Mouse (Mus musculus) liver, embryonic 15.5 days (tissue): Measurements from ENCODE around the gene BC025920. TPM values are rescaled to one million over a fixed set of nuclear protein-coding genes. Genes with fewer than 3 reads are reported as not detected.
A peak's percentile ranks its signal among the peaks of the same experiment; 100 is the strongest.

Experiments
- ATAC-seq: fragments of 200-750 bp; cut with Nextera tagmentation; 2 replicates; pipeline ENCODE4 v1.8.0; 2017; ENCODE audit warnings: moderate number of reproducible peaks, mild to moderate bottlenecking, moderate library complexity; ENCODE audit not compliant: insufficient read depth
- H3K27ac ChIP-seq: fragments of 300-500 bp; sonication (generic); replicated peaks from 2 replicates; pipeline ENCODE4 v1.5.1; 2015; ENCODE audit warnings: mild to moderate bottlenecking, inconsistent platforms
- H3K27me3 ChIP-seq: fragments of 300-500 bp; sonication (generic); 2 replicates; pipeline ENCODE4 v1.6.1; 2015; ENCODE audit warnings: mild to moderate bottlenecking, inconsistent platforms
- H3K36me3 ChIP-seq: fragments of 300-500 bp; sonication (generic); replicated peaks from 2 replicates; pipeline ENCODE4 v1.6.1; 2015; ENCODE audit warnings: moderate library complexity, mild to moderate bottlenecking, inconsistent platforms
- H3K4me1 ChIP-seq: fragments of 300-500 bp; sonication (generic); replicated peaks from 2 replicates; pipeline ENCODE4 v1.6.1; 2015; ENCODE audit warnings: inconsistent platforms
- H3K4me2 ChIP-seq: fragments of 300-500 bp; sonication (generic); 2 replicates; pipeline ENCODE4 v1.6.1; 2015; ENCODE audit warnings: moderate library complexity, mild to moderate bottlenecking, inconsistent platforms
- H3K4me3 ChIP-seq: fragments of 300-500 bp; sonication (generic); replicated peaks from 2 replicates; pipeline ENCODE4 v1.5.1; 2015; ENCODE audit warnings: mild to moderate bottlenecking, inconsistent platforms
- H3K9ac ChIP-seq: fragments of 300-500 bp; sonication (generic); 2 replicates; pipeline ENCODE4 v1.6.1; 2015; ENCODE audit warnings: moderate library complexity, mild to moderate bottlenecking, inconsistent platforms
- H3K9me3 ChIP-seq: fragments of 300-500 bp; sonication (generic); replicated peaks from 2 replicates; pipeline ENCODE4 v1.6.1; 2016; ENCODE audit warnings: inconsistent platforms
- WGBS: fragments of 180-500 bp; shearing (Covaris S2); methylation state at CpG from one replicate; pipeline ENCODE4 v1.1.7; 2015; ENCODE audit warnings: mixed read lengths; ENCODE audit not compliant: insufficient replicate concordance; 5-methylcytosine and 5-hydroxymethylcytosine counted together
- polyA plus RNA-seq: library from polyadenylated mRNA; unstranded; fragments of >200 nt; fragmentation: Nextera tagmentation; extraction: Ambion mirVana; gene quantifications from 2 replicates; pipeline ENCODE4 v1.2.1, GENCODE M21; 2015

BC025920 gene
- polyA plus RNA-seq, 1 experiment from 2014 or later: 0.24 TPM

DNA sequence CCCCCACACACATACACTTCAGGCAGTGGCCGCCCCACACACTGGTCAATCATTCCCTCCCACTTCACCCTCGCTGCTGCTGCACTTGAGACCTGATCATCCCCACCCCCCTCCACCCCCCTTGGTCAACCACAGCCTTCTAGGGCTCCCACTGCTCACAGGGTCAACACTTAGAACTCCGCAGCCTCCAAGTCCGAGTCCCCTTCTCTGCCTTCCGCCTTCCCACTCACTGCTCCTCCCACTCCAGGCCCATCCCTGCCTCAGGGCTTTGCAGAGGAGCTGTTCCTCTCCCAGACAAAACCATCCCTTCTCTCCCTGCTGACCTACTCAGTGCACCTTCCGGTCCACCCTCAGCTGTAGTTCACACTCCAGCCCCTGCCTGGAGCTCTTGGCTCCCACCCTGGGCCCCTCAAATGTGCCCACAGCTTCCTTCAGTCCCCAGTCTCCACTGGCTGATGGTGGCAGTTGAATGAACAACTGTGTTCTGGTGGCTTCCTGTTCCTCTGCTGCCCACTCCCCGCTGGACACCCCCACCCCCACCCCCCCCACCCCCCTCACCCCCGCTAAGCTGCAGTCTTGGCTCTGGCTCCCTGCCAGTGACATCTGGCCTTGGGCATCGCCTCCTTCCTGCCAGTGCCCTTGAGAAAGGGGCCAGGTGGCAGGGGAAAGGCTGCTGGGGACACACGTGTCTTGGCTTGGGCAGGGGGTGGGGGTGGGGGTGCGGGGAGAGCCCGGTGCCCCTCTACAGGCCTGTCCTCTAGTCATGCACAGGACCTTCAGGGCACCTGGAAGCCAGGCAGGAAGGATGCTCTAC is 8.7 kb upstream of the BC025920 start:
- Histone ChIP-seq H3K4me1 (peaks cover 63% of the 10 kb centered on the region), H3K4me3 (peak overlapping the region; percentile 28), H3K9me3 (no peaks in the 10 kb centered on the region), H3K27ac (no peak overlapping the region), H3K27me3 (peaks cover 70% of the 10 kb centered on the region), H3K9ac (no peak overlapping the region), H3K36me3 (no peaks in the 10 kb centered on the region), H3K4me2 (peak overlapping the region; percentile 51)
- WGBS: 11% methylated on average over 12 of the region's 12 CpGs
- ATAC-seq: no peak

DNA sequence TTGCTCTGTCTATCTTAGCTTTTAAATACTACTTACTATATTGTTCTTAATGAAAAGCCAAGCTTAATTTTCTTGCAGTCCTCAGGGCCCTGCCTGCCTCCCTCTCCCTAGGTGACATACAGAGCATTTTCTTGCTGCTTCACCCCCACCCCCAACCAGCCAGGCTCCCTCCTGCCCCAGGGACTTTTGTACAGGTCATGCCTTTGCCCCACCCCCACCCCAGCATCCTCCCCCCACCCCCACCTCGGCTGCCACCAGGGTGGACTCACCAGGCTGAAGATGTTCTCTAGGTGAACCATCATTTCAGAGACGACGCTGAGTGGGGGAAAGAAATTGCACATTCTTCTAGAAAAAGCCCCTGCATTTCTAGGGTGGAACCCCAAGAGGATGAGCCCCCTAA is 7.7 kb upstream of the BC025920 start:
- 37% methylated on average over 3 of the region's 3 CpGs for WGBS
- Histone ChIP-seq H3K9ac (no peak overlapping the region), H3K9me3 (no peaks in the 10 kb centered on the region), H3K4me1 (peaks cover 71% of the 10 kb centered on the region), H3K27me3 (peaks cover 64% of the 10 kb centered on the region), H3K4me2 (no peak overlapping the region), H3K27ac (no peak overlapping the region), H3K36me3 (no peaks in the 10 kb centered on the region), H3K4me3 (no peak overlapping the region)
- ATAC-seq: no peak

DNA sequence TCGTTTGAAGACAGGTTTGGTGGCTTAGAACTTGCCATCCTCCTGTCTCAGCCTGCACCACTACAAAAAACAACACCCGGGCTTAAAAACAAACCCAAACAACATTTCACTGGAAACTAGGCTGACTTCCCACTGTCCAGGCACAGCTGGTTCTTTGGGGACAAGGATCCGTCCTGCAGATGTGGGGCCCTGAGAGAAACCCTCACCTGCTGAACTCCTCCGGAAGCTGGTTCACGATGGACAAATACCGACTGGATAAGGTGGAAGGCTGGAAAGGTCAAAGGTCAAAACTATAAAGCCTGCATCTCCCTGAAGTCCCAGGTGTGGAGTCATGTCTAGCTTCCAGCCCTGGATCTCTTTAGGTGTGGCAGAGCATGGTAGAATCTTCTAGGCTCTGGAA is 7.2 kb upstream of the BC025920 start:
- H3K4me3 ChIP-seq: no peak overlapping the region
- ATAC-seq: no peak
- no peak overlapping the region for H3K9ac ChIP-seq
- H3K4me2 ChIP-seq: no peak overlapping the region
- WGBS: 47% methylated on average over 6 of the region's 6 CpGs
- H3K27ac ChIP-seq: no peak overlapping the region
- no peaks in the 10 kb centered on the region for H3K9me3 ChIP-seq
- H3K4me1 ChIP-seq: peaks cover 71% of the 10 kb centered on the region
- H3K36me3 ChIP-seq: no peaks in the 10 kb centered on the region
- H3K27me3 ChIP-seq: peaks cover 61% of the 10 kb centered on the region

DNA sequence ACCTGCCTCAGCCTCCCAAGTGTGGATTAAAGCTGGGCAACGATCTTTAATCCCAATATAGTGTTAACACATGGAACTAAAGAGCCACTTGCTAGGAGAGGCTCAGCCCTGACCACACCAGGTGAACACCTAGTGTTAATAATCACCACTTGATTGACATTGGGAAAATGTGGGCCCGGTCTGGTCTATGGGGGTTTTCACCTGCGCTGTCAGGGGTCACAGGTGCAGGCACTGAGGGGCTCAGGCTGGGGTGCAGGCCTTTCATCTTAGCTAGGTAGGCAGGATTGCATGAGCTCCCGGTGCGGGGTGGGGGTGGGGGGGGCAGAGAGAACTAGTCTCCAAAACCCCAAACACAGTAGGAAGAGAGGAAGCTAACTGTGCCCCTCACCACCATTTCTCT is 6.4 kb upstream of the BC025920 start:
- H3K27me3 ChIP-seq: peaks cover 53% of the 10 kb centered on the region
- H3K4me2 ChIP-seq: no peak overlapping the region
- H3K36me3 ChIP-seq: no peaks in the 10 kb centered on the region
- no peak overlapping the region for H3K27ac ChIP-seq
- H3K9me3 ChIP-seq: no peaks in the 10 kb centered on the region
- H3K4me3 ChIP-seq: no peak overlapping the region
- ATAC-seq: no peak
- H3K9ac ChIP-seq: no peak overlapping the region
- peaks cover 75% of the 10 kb centered on the region for H3K4me1 ChIP-seq
- 54% methylated on average over 5 of the region's 5 CpGs for WGBS

DNA sequence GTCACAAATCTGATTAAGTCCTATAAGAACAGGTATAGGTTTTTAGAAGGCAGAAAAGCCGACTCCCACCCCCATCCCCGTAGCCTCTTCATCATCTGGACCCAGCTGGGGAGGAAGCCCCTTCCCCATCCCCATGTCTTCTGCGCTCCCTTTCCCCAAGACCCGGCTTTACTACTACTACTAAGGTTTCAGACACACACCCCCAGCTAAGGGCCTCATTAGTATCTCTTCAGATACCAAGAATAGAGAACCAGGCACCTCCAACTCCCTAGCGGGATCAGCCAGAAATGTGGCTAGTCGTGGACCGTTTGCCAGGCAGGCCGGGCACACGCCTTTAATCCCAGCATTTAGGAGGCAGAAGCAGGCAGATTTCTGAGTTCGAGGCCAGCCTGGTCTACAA is 6.0 kb upstream of the BC025920 start:
- Histone ChIP-seq H3K36me3 (no peaks in the 10 kb centered on the region), H3K9ac (no peak overlapping the region), H3K27ac (no peak overlapping the region), H3K4me3 (peak overlapping the region; percentile 47; the same call in 1 of the 2 replicates), H3K27me3 (peaks cover 48% of the 10 kb centered on the region), H3K9me3 (no peaks in the 10 kb centered on the region), H3K4me1 (peaks cover 80% of the 10 kb centered on the region), H3K4me2 (peak overlapping the region; percentile 77; the same call in 1 of the 2 replicates)
- 34% methylated on average over 10 of the region's 10 CpGs for whole genome bisulfite sequencing
- no peak for ATAC-seq

DNA sequence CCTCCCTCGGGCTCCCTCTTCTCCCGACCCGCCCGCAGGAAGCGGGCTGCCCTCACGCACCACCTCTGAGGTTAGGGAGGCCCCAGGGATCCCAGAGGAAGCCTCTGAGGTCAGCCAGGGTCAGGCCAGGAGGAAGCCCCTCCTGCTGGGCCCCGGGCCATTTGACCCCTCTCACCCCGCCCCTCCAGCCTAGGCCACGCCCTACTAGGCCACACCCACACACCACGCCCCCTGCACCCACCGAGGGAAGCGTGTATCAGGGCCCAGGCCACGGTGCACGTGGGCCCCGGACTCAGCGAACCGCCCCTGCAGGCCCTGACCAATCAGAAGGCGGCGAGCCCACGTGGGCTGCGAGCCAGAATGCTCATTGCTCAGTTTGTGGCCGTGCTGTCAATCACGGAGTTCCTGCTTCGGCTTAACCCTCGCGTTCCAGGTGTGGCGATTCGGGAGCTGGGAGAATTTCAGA is 5.3 kb upstream of the BC025920 start, which contains the start of gene Tle6:
Gene Tle6 (minus strand): TSS at position 336 of the 466 bp plus-strand sequence.
- H3K9me3 ChIP-seq: no peaks in the 10 kb centered on the region
- H3K9ac ChIP-seq: peak within 1 kb of the TSS; percentile 11; the same call in 1 of the 2 replicates
- H3K4me2 ChIP-seq: peak within 1 kb of the TSS; percentile 77
- peak; percentile 80 for ATAC-seq
- peak within 1 kb of the TSS; percentile 47 for H3K4me3 ChIP-seq
- H3K27me3 ChIP-seq: peaks cover 42% of the 10 kb centered on the region
- WGBS: under 1% methylated on average over 28 of the region's 28 CpGs
- H3K4me1 ChIP-seq: peaks cover 85% of the 10 kb centered on the region
- peak within 1 kb of the TSS; percentile 65 for H3K27ac ChIP-seq
- no peaks in the 10 kb centered on the region for H3K36me3 ChIP-seq

DNA sequence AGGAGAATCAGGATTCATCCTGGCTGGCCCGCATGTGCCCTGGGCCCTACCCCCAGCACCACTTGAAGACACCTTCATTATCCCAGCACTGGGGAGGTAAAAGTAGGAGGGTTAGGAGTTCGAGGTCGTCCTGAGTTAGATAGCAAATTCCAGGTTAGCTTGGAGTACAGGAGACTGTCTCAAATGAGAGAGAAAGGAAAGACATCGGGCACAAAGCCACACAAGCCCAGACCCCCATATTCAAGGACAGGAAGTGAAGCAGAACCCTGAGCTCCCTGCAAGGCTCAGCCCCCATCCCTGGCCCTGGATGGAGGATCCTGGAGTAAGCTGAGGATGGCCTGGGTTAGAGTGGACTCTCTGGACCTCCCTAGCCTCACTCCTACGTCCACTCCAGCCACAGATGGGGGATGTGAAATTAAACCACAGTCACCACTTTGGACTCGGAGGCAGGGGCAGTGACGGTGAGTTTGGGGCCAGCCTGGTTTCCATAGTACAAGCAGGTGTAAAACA is 4.6 kb upstream of the BC025920 start:
- ATAC-seq: no peak
- 33% methylated on average over 7 of the region's 7 CpGs for WGBS
- peaks cover 81% of the 10 kb centered on the region for H3K4me1 ChIP-seq
- peaks cover 35% of the 10 kb centered on the region for H3K27me3 ChIP-seq
- H3K4me3 ChIP-seq: peak overlapping the region; percentile 47
- no peaks in the 10 kb centered on the region for H3K36me3 ChIP-seq
- H3K9ac ChIP-seq: peak overlapping the region; percentile 11; the same call in 1 of the 2 replicates
- no peak overlapping the region for H3K27ac ChIP-seq
- no peaks in the 10 kb centered on the region for H3K9me3 ChIP-seq
- H3K4me2 ChIP-seq: peak overlapping the region; percentile 77

DNA sequence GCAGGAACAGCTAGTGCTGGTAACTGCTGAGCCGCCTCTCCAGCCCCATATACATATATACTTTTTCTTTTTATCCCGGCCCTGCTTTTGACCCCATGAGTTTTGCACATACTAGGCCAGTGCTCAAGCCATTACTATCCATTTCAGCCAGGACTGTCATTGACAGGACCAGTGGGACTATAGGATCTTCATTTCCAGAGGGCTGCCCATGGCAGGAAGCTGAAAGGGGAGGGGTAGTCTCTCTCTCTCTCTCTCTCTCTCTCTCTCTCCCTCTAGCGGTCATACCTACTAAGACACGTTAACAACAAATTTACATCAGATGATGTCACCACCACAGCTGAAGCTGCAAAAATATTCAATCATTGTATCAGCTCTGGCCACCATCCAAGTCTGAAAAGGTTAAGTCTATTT is 3.3 kb upstream of the BC025920 start:
- Histone ChIP-seq H3K36me3 (no peaks in the 10 kb centered on the region), H3K27ac (0 out of 2 replicates have a peak overlapping the region, but pooled peaks have one; percentile 24), H3K4me3 (no peak overlapping the region), H3K27me3 (peaks cover 22% of the 10 kb centered on the region), H3K4me1 (peaks cover 76% of the 10 kb centered on the region), H3K9ac (no peak overlapping the region), H3K9me3 (no peaks in the 10 kb centered on the region), H3K4me2 (no peak overlapping the region)
- ATAC-seq: no peak
- WGBS: 16% methylated on average over 4 of the region's 4 CpGs

DNA sequence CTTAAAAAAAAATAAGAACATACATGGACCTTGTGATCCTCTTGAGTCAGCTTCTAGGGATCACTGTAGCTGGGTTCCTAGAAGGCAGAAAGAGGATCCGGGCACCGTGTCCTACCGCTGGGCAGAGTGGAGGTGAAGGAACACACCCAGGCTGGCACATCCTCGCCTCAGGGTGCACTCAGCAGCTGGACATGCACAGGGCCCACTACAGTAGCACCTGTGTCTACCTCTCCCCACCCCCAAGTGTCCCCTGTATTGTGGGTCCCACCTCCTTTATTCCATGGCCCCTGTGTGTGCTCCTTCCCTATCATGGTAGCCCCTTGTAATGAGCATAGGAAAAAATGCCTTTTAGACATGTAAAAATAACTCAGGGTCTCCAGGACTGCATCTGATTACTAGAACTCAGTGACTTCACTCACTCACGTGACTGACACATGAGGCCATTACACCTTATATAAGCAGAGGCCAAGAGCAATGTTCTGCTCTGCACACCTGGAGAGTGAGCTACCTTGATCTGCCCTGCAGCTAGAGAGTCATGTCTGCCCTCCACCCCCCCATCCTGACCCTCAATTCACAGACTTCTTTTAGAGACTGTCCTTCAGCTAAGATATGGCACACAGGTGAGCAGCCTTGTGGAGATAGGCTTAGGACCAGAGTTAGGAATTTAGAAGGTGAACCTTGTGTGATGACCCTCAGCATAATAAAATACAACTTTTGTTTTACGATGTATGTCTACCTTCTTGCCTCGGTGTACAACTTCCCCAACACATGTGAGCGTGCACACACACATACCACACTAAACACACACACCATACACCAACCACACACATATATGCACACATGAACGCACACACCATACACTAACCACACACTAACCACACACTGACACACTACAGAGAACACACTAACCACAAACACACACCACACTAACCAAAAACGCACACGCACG is 1.8 kb upstream of the BC025920 start:
- 51% methylated on average over 12 of the region's 12 CpGs for WGBS
- Histone ChIP-seq H3K9ac (peak overlapping the region; percentile 59; the same call in 1 of the 2 replicates), H3K4me1 (peaks cover 63% of the 10 kb centered on the region), H3K27me3 (peaks cover 10% of the 10 kb centered on the region), H3K9me3 (no peaks in the 10 kb centered on the region), H3K4me2 (peak overlapping the region; percentile 85), H3K4me3 (peak overlapping the region; percentile 69), H3K36me3 (no peaks in the 10 kb centered on the region), H3K27ac (peak overlapping the region; percentile 96)
- no peak for ATAC-seq

DNA sequence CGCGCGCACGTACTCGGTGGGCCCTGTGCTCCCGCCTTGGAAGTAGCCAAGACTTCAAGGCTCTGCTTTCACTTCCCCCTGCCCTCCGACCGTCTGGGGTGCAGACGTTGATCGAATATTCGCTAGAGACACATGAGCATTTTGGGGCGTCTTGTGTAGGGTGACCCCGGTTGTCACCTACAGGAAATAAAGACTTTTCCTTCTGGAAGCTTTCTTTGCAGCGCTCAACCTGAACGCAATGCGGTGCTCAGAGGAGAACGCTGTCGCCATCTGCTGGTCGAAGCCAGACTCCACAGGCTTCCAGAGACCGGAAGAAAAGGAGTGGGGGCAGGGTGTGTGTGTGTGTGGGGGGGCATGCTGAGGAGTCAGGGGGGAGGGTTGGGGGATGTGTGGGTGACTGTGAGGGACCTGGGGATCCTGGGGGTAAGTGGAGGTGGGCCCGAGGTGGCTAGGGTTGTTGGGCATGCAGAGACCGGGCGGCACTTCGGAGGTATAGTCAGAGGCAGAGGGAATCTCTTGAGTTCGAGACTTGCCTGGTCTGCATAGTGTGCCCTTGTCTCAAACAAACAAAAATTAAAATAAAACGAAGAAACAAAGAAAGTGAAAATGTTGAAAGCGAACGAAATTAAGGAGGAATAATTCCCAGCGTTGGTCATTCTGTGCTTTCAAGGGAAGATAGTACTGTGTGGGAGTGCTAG is 953 bp upstream of the BC025920 start:
- Histone ChIP-seq H3K27me3 (peaks cover 2% of the 10 kb centered on the region; the same call in 1 of the 2 replicates), H3K9me3 (no peaks in the 10 kb centered on the region), H3K9ac (peak overlapping the region; percentile 59), H3K27ac (peak overlapping the region; percentile 96), H3K36me3 (no peaks in the 10 kb centered on the region), H3K4me2 (peak overlapping the region; percentile 85), H3K4me1 (peaks cover 55% of the 10 kb centered on the region), H3K4me3 (peak overlapping the region; percentile 69)
- ATAC-seq: 0 out of 2 replicates have a peak, but pooled peaks have one; percentile 22
- 7% methylated on average over 29 of the region's 29 CpGs for WGBS
